Mouse (Mus musculus): ENCODE measurements at regions not wholly inside any gene's neighbourhood (a gene's known extent, or its start where the extent isn't known, plus 50 kb on each side); places are given as distances from the start of the nearest gene placed in this dataset.
A peak's percentile ranks its signal among the peaks of the same experiment; 100 is the strongest.
"Not testable (repeated sequence)": the region's sequence is repeated elsewhere in the genome, so short reads cannot be mapped to it uniquely, and the experiment has no call there.

- no peak for DNase-seq (ENCODE audit: low spot score)
These were observed 84.1 kb upstream of the Trim2 start for GRCm38 (mm10) chr3:84390769-84391168.

- DNase-seq (ENCODE audit: low spot score), result no peak
These were observed 81.8 kb upstream of the Trim2 start for GRCm38 (mm10) chr3:84388486-84388885.

DNA sequence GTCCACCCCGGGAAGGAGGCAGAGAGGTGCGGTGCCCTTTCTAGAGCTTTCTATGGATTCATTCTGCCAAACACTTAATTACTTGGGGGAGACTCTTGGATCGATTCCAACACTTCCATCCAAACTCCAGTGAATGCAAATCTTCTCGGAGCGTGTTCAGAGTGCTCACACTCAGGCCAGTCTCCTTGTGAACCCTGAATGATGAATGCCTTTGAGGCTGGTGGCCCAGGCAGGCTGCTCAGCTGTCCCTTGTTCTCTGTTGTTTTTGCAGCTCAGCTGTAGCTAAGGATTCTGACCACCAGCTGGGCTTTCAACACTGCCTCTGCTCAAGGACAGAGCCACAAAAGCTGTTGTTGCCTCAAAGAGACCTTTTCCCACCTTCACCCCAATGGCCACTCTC lies 79.0 kb upstream of the Trim2 start:
- no peak for DNase-seq (ENCODE audit: low spot score)

DNA sequence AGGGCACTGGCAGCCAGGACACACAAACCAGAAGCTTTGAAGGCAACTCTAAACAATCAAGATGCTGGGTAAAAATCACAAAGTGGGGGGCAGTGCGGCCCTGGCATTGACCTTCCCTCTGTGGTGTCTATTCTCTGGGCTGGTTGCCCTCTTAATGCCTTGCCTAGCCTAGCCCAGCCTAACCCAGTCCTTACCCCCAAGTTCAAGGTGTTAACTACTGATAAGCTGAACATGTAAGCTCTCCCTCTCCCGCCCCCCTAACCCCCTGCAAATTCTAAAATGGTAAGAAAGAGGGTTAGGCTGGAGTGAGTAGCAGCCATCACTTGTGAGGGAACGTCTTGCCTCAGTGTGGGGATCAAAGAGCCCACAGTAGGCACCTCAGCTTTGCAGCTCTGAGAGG lies 76.9 kb upstream of the Trim2 start:
- DNase-seq (ENCODE audit: low spot score), result peak; percentile 47

GRCm38 (mm10) chr3:84383038-84383437 lies 76.4 kb upstream of the Trim2 start:
- not testable (repeated sequence) for DNase-seq (ENCODE audit: low spot score)

DNA sequence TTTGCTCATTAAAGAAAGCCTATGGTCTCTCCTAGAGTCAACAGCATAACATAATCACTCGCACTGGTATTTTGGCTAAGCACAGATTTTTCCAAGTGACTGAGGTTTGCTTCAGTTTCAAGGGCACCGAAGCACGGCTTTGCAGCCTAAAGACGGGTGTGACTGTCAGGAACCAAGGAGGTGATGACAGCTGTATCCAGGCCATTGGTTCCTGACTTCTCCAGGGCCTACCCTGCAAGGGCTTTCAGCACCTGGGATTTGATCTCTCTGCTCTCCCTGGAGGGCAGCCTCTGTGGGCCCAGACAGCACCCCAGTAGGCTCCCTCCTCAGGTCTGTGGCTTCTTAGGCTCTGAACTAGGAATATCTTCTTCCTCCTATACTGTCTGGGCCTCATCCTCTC lies 75.3 kb upstream of the Trim2 start:
- DNase-seq (ENCODE audit: low spot score), result no peak

GRCm38 (mm10) chr3:84378987-84379556 lies 72.4 kb upstream of the Trim2 start:
- DNase-seq (ENCODE audit: low spot score), result no peak

- DNase-seq (ENCODE audit: low spot score), result no peak
These were observed 69.8 kb upstream of the Trim2 start for GRCm38 (mm10) chr3:84376510-84376909.

GRCm38 (mm10) chr3:84375832-84376231 lies 69.2 kb upstream of the Trim2 start:
- DNase-seq (ENCODE audit: low spot score), result no peak

DNA sequence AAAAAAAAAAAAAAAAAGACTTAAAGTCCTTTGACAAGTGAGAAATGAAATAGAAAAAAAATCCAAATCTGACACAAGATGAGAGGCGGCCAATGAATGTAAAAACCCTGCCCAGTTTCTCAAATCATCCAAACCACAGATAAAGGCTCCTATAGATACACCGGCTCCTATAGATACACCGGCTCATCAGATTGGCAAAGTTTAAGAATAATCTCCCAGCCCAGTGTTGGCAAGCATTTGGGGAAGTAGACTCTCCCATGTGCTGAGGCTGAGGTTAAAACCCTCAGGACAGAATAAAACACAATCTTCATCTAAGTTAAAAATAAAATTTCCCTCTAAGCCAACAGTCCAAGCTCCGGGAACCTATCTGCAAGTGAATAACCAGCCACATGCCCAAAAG lies 65.2 kb upstream of the Trim2 start:
- DNase-seq (ENCODE audit: low spot score), result no peak

GRCm38 (mm10) chr3:84367145-84367740 lies 60.6 kb upstream of the Trim2 start:
- DNase-seq (ENCODE audit: low spot score), result no peak

- DNase-seq (ENCODE audit: low spot score), result no peak
These were observed 52.0 kb upstream of the Trim2 start for GRCm38 (mm10) chr3:84358672-84359071.

- DNase-seq (ENCODE audit: low spot score), result no peak
These were observed 50.0 kb upstream of the Trim2 start for GRCm38 (mm10) chr3:84356690-84357014.

Data from c-Kit-positive CD71-positive TER-119-positive erythroid progenitor cells, embryonic 14.5 days (primary cell).